ENCODE assay signal across 8 mouse cellular contexts in genomic region chr6:112210238-112210950, GRCm38 (mm10).
DNase-seq lines count a peak whose midpoint lies in the region; ATAC-seq lines count a peak whose summit lies in the region.

No protein-coding gene starts in this region.

- no peak overlapping the region for H3K4me2 ChIP-seq in forebrain, embryonic 16.5 days (ENCODE audit: low read length)
- H3K4me2 ChIP-seq in limb, embryonic 11.5 days (ENCODE audit: low read depth, severe bottlenecking), result no peak overlapping the region
- H3K4me2 ChIP-seq in midbrain, embryonic 13.5 days (replicated peaks), result no peak overlapping the region

- H3K27me3 ChIP-seq in forebrain, embryonic 16.5 days (replicated peaks; ENCODE audit: control insufficient read depth, insufficient read depth, low read length), result no peaks in the 10 kb centered on the region
- no peaks in the 10 kb centered on the region for H3K27me3 ChIP-seq in limb, embryonic 11.5 days (ENCODE audit: control insufficient read depth, insufficient read depth, low read length)
- H3K27me3 ChIP-seq in midbrain, embryonic 13.5 days, result no peaks in the 10 kb centered on the region

- H3K4me3 ChIP-seq in forebrain, embryonic 16.5 days (replicated peaks; ENCODE audit: low read length), result no peak overlapping the region
- H3K4me3 ChIP-seq in limb, embryonic 11.5 days (ENCODE audit: low read depth, low read length), result no peak overlapping the region
- H3K4me3 ChIP-seq in midbrain, embryonic 13.5 days (replicated peaks), result no peak overlapping the region

- H3K9ac ChIP-seq in forebrain, embryonic 16.5 days (replicated peaks; ENCODE audit: low read depth, low read length), result no peak overlapping the region
- H3K9ac ChIP-seq in limb, embryonic 11.5 days (ENCODE audit: low read length), result no peak overlapping the region
- H3K9ac ChIP-seq in midbrain, embryonic 13.5 days (replicated peaks), result no peak overlapping the region

- no peaks in the 10 kb centered on the region for H3K36me3 ChIP-seq in forebrain, embryonic 16.5 days (ENCODE audit: control insufficient read depth, insufficient read depth)
- H3K36me3 ChIP-seq in limb, embryonic 11.5 days (ENCODE audit: control insufficient read depth, insufficient read depth, low read length), result no peaks in the 10 kb centered on the region
- H3K36me3 ChIP-seq in midbrain, embryonic 13.5 days, result no peaks in the 10 kb centered on the region

- WGBS in forebrain, embryonic 16.5 days, result 25% methylated on average over 8 of the region's 8 CpGs
- WGBS in limb, embryonic 11.5 days, result 48% methylated on average over 8 of the region's 8 CpGs
- 46% methylated on average over 8 of the region's 8 CpGs for WGBS in midbrain, embryonic 13.5 days

- no peaks in the 10 kb centered on the region for H3K9me3 ChIP-seq in forebrain, embryonic 16.5 days (ENCODE audit: control insufficient read depth, low read length)
- H3K9me3 ChIP-seq in limb, embryonic 11.5 days (ENCODE audit: control insufficient read depth, low read length), result no peaks in the 10 kb centered on the region
- no peaks in the 10 kb centered on the region for H3K9me3 ChIP-seq in midbrain, embryonic 13.5 days

- peak overlapping the region; percentile 10 for H3K27ac ChIP-seq in forebrain, embryonic 16.5 days (ENCODE audit: low read length)
- H3K27ac ChIP-seq in limb, embryonic 11.5 days (replicated peaks; ENCODE audit: low read depth, low read length), result peak overlapping the region; percentile 68
- H3K27ac ChIP-seq in midbrain, embryonic 13.5 days, result peak overlapping the region; percentile 51

- ATAC-seq in forebrain, embryonic 16.5 days, result peak; percentile 90
- ATAC-seq in hematopoietic stem cell, adult 5-6 weeks (replicated peaks in 1 of 2; ENCODE audit: insufficient read depth in 1 of 2, low FRiP score in 2 of 2, low TSS enrichment in 1 of 2, low read depth in 1 of 2, poor library complexity in 2 of 2, severe bottlenecking in 2 of 2), result peak; percentile 44 to 54
- ATAC-seq in limb, embryonic 11.5 days (ENCODE audit: insufficient number of reproducible peaks, low FRiP score, low TSS enrichment, low read depth), result peak; percentile 79; the same call in 1 of the 2 replicates
- ATAC-seq in midbrain, embryonic 13.5 days, result peak; percentile 95

- peaks cover 5% of the 10 kb centered on the region for H3K4me1 ChIP-seq in forebrain, embryonic 16.5 days (replicated peaks; ENCODE audit: control insufficient read depth, insufficient read depth, low read length)
- no peaks in the 10 kb centered on the region for H3K4me1 ChIP-seq in limb, embryonic 11.5 days (ENCODE audit: control insufficient read depth, insufficient read depth, low read length)
- peaks cover 10% of the 10 kb centered on the region; the same call in 1 of the 2 replicates for H3K4me1 ChIP-seq in midbrain, embryonic 13.5 days (replicated peaks)

- DNase-seq in urinary bladder, adult 18-20 months (ENCODE audit: low spot score in 2 of 2), result peak; percentile 35 to 60
- DNase-seq in urinary bladder, postnatal 10 days (ENCODE audit: low spot score), result no peak
- DNase-seq in limb, embryonic 11.5 days (ENCODE audit: low spot score), result peak; percentile 60
- DNase-seq in spleen, adult 12 weeks (ENCODE audit: low spot score), result no peak
- no peak for DNase-seq in cerebellum, adult 11-12 months

Comparison
In these comparisons a context has a peak if more than half of its experiments do, and no peak if none do; other contexts are left out.
1. DNase-seq: peak in urinary bladder, adult 18-20 months (2 of 2) and limb, embryonic 11.5 days (single experiment); none in urinary bladder, postnatal 10 days (single experiment), spleen, adult 12 weeks (single experiment) and cerebellum, adult 11-12 months (single experiment).
2. H3K27ac ChIP-seq: peak in every context shown above with its lines; median percentile 68 in limb, embryonic 11.5 days; 51 in midbrain, embryonic 13.5 days; 10 in forebrain, embryonic 16.5 days.
3. Peak in every context shown above with its lines, with median percentiles within 50 percentile points of each other: ATAC-seq.